ENCODE assay signal across 8 mouse cellular contexts in genomic region chr8:4678908-4679545, GRCm38 (mm10).
A peak's percentile ranks its signal among the peaks of the same experiment; 100 is the strongest.
DNase-seq lines count a peak whose midpoint lies in the region; ATAC-seq and TF ChIP-seq lines count a peak whose summit lies in the region.

No protein-coding gene starts in this region.

- no peaks in the 10 kb centered on the region for H3K36me3 ChIP-seq in forebrain, embryonic 15.5 days
- no peaks in the 10 kb centered on the region for H3K36me3 ChIP-seq in midbrain, embryonic 11.5 days (ENCODE audit: control insufficient read depth, insufficient read depth, low read length)

- H3K9me3 ChIP-seq in forebrain, embryonic 15.5 days = no peaks in the 10 kb centered on the region
- H3K9me3 ChIP-seq in midbrain, embryonic 11.5 days (ENCODE audit: control insufficient read depth, low read length) = no peaks in the 10 kb centered on the region; the same call in 1 of the 2 replicates

- DNase-seq in lung, adult 18-20 months = peak; percentile 7
- DNase-seq in lung, postnatal 14 days = no peak
- peak; percentile 10 for DNase-seq in kidney, postnatal 14 days
- peak; percentile 83 for DNase-seq in midbrain, embryonic 11.5 days (ENCODE audit: low spot score, missing footprints)
- DNase-seq in Muller cell, postnatal 12 days (ENCODE audit: inconsistent ontology term) = no peak

- TF ChIP-seq CTCF in bone marrow macrophage, adult 2 months (IDR thresholded peaks at IDR 0.05; ENCODE audit: low read depth, low read length) = no peak

- H3K27me3 ChIP-seq in forebrain, embryonic 15.5 days = no peaks in the 10 kb centered on the region
- no peaks in the 10 kb centered on the region for H3K27me3 ChIP-seq in midbrain, embryonic 11.5 days (ENCODE audit: control insufficient read depth, insufficient read depth, low read length)

- ATAC-seq in forebrain, embryonic 15.5 days (replicated peaks) = no peak
- ATAC-seq in midbrain, embryonic 11.5 days (ENCODE audit: low FRiP score) = peak; percentile 3
- ATAC-seq in granulocyte monocyte progenitor cell, adult 5-6 weeks (replicated peaks; ENCODE audit: poor library complexity, severe bottlenecking) = no peak

- H3K4me2 ChIP-seq in forebrain, embryonic 15.5 days (replicated peaks) = peak overlapping the region; percentile 48
- H3K4me2 ChIP-seq in midbrain, embryonic 11.5 days = peak overlapping the region; percentile 48; the same call in 1 of the 2 replicates

- peaks cover 4% of the 10 kb centered on the region; the same call in 1 of the 2 replicates for H3K4me1 ChIP-seq in bone marrow macrophage, adult 2 months (ENCODE audit: control insufficient read depth, insufficient read depth, low read length)
- H3K4me1 ChIP-seq in forebrain, embryonic 15.5 days = peaks cover 7% of the 10 kb centered on the region
- H3K4me1 ChIP-seq in midbrain, embryonic 11.5 days (ENCODE audit: control insufficient read depth, insufficient read depth, low read length) = peaks cover 7% of the 10 kb centered on the region; the same call in 1 of the 2 replicates

- H3K4me3 ChIP-seq in bone marrow macrophage, adult 2 months (ENCODE audit: insufficient read depth, low read length) = peak overlapping the region; percentile 94
- H3K4me3 ChIP-seq in forebrain, embryonic 15.5 days = peak overlapping the region; percentile 59
- H3K4me3 ChIP-seq in midbrain, embryonic 11.5 days (ENCODE audit: low read depth, low read length) = peak overlapping the region; percentile 63

- no peak overlapping the region for H3K9ac ChIP-seq in forebrain, embryonic 15.5 days (replicated peaks)
- H3K9ac ChIP-seq in midbrain, embryonic 11.5 days (ENCODE audit: low read length) = no peak overlapping the region; the same call in 1 of the 2 replicates

- TF ChIP-seq POLR2A in bone marrow macrophage, adult 2 months (IDR thresholded peaks at IDR 0.05; ENCODE audit: borderline replicate concordance, low read depth, low read length) = no peak

- 80% methylated on average over 8 of the region's 8 CpGs for WGBS in forebrain, embryonic 15.5 days
- WGBS in midbrain, embryonic 11.5 days = 76% methylated on average over 8 of the region's 8 CpGs

- peak overlapping the region; percentile 90; the same call in 1 of the 2 replicates for H3K27ac ChIP-seq in bone marrow macrophage, adult 2 months (ENCODE audit: insufficient read depth, low read depth, low read length)
- peak overlapping the region; percentile 99 for H3K27ac ChIP-seq in forebrain, embryonic 15.5 days (replicated peaks)
- H3K27ac ChIP-seq in midbrain, embryonic 11.5 days (ENCODE audit: low read depth, low read length) = 0 out of 2 replicates have a peak overlapping the region, but pooled peaks have one; percentile 88

Comparison
In these comparisons a context has a peak if more than half of its experiments do, and no peak if none do; other contexts are left out.
1. DNase-seq: peak in lung, adult 18-20 months (2 of 2), kidney, postnatal 14 days (single experiment) and midbrain, embryonic 11.5 days (single experiment); none in lung, postnatal 14 days (single experiment) and Muller cell, postnatal 12 days (single experiment).
2. Peak in every context shown above with its lines, with median percentiles within 50 percentile points of each other: H3K27ac ChIP-seq and H3K4me3 ChIP-seq.